Mouse (Mus musculus) forebrain, embryonic 16.5 days (tissue): ENCODE data around the gene 2310039H08Rik. TPM values are rescaled to one million over a fixed set of nuclear protein-coding genes. Genes with fewer than 3 reads are reported as not detected.

Experiments used
- ATAC-seq: fragments of 200-750 bp; cut with Nextera tagmentation; 2 replicates; pipeline ENCODE4 v1.8.0; 2017; ENCODE audit warnings: mild to moderate bottlenecking, moderate library complexity
- H3K27ac ChIP-seq: fragments of 300-500 bp; sonication (generic); 2 replicates; pipeline ENCODE4 v1.5.1; 2014; ENCODE audit warnings: low read length, control low read depth
- H3K27me3 ChIP-seq: fragments of 300-500 bp; sonication (generic); replicated peaks from 2 replicates; pipeline ENCODE4 v1.6.1; 2014; ENCODE audit warnings: low read length; ENCODE audit not compliant: control insufficient read depth, insufficient read depth
- H3K36me3 ChIP-seq: fragments of 300-500 bp; sonication (generic); 2 replicates; pipeline ENCODE4 v1.6.1; 2014; ENCODE audit not compliant: control insufficient read depth, insufficient read depth
- H3K4me1 ChIP-seq: fragments of 300-500 bp; sonication (generic); replicated peaks from 2 replicates; pipeline ENCODE4 v1.6.1; 2014; ENCODE audit warnings: low read length; ENCODE audit not compliant: control insufficient read depth, insufficient read depth
- H3K4me2 ChIP-seq: fragments of 300-500 bp; sonication (generic); 2 replicates; pipeline ENCODE4 v1.6.1; 2014; ENCODE audit warnings: mild to moderate bottlenecking, low read length, control low read depth
- H3K4me3 ChIP-seq: fragments of 300-500 bp; sonication (generic); replicated peaks from 2 replicates; pipeline ENCODE4 v1.5.1; 2014; ENCODE audit warnings: mild to moderate bottlenecking, low read length, control low read depth
- H3K9ac ChIP-seq: fragments of 300-500 bp; sonication (generic); replicated peaks from 2 replicates; pipeline ENCODE4 v1.6.1; 2014; ENCODE audit warnings: low read depth, low read length, control low read depth
- H3K9me3 ChIP-seq: fragments of 300-500 bp; sonication (generic); 2 replicates; pipeline ENCODE4 v1.6.1; 2016; ENCODE audit warnings: low read length; ENCODE audit not compliant: control insufficient read depth
- WGBS: fragments of 180-500 bp; shearing (Covaris S2); extraction: QIAGEN DNeasy Blood & Tissue Kit; methylation state at CpG from one replicate; pipeline ENCODE4 v1.1.7; 2014; 5-methylcytosine and 5-hydroxymethylcytosine counted together
- polyA plus RNA-seq: library from polyadenylated mRNA; unstranded; fragments of >200 nt; fragmentation: Nextera tagmentation; extraction: Ambion mirVana; gene quantifications from 2 replicates; pipeline ENCODE4 v1.2.1, GENCODE M21; 2015

Gene 2310039H08Rik
- polyA plus RNA-seq, 1 experiment from 2014 or later, result 56.0 TPM

- Histone ChIP-seq H3K4me2 (peak overlapping the region; percentile 95), H3K9ac (peak overlapping the region; percentile 86), H3K27ac (peak overlapping the region; percentile 79), H3K27me3 (no peaks in the 10 kb centered on the region), H3K36me3 (peaks cover 11% of the 10 kb centered on the region; the same call in 1 of the 2 replicates), H3K4me3 (peak overlapping the region; percentile 91), H3K4me1 (peaks cover 21% of the 10 kb centered on the region), H3K9me3 (no peaks in the 10 kb centered on the region)
- 6% methylated on average over 5 of the region's 5 CpGs for WGBS
- peak; percentile 52 for ATAC-seq
Observed at GRCm38 (mm10) chr17:46772038-46772403, 414 bp upstream of the 2310039H08Rik start.

DNA sequence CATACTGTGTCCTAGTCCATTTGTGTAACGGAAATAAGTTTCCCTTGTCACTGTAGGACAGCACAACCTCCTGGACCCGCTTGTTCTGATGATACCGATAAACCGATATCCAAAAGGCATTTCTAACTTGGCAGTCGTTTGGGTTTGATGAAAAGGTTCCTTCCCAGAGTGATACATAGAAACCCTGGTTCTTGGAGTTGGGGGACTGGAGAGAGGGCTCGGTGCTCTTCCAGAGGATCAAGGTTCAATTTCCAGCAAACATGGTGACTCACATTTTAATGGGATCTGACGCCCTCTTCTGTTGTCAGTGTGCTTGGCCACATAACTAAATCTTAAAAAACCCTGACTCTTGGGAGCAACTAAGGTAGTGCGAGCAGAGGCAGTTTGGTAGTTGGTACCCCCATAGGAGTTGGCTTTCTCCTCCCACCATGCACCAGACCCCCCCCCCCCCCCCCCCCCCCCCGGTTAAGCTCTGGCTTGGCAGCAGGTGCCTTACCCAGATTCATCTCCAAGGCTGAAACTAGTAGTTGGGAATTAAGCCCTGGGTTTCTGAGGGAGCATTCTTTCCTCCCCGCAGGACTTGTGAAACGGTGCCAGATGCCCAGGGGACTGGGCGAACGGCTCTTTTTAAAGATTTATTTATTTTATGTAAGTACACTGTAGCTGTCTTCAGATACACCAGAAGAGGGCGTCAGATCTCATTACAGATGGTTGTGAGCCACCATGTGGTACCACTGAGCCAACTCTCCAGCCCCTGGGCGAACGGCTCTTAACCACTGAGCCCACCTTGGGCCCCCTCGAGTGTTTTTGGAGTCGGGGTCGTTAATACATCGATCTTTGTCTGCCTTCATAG lies 1.1 kb downstream of the 2310039H08Rik start:
- Histone ChIP-seq H3K36me3 (peaks cover 19% of the 10 kb centered on the region), H3K27me3 (no peaks in the 10 kb centered on the region), H3K4me3 (peak overlapping the region; percentile 91), H3K4me1 (peaks cover 21% of the 10 kb centered on the region), H3K9me3 (no peaks in the 10 kb centered on the region), H3K9ac (peak overlapping the region; percentile 86), H3K27ac (peak overlapping the region; percentile 79; the same call in 1 of the 2 replicates), H3K4me2 (peak overlapping the region; percentile 95)
- no peak for ATAC-seq
- WGBS, result 5% methylated on average over 19 of the region's 20 CpGs

GRCm38 (mm10) chr17:46774131-46774472 lies 1.7 kb downstream of the 2310039H08Rik start:
- Histone ChIP-seq H3K4me3 (no peak overlapping the region), H3K4me2 (no peak overlapping the region)
- 41% methylated on average over 2 of the region's 2 CpGs for WGBS

GRCm38 (mm10) chr17:46775070-46775469 lies 2.6 kb downstream of the 2310039H08Rik start:
- Histone ChIP-seq H3K4me2 (no peak overlapping the region), H3K36me3 (peaks cover 31% of the 10 kb centered on the region), H3K4me1 (peaks cover 21% of the 10 kb centered on the region), H3K9me3 (no peaks in the 10 kb centered on the region), H3K9ac (no peak overlapping the region), H3K27me3 (no peaks in the 10 kb centered on the region), H3K4me3 (no peak overlapping the region), H3K27ac (no peak overlapping the region)
- no peak for ATAC-seq
- WGBS, result 94% methylated on average over 9 of the region's 9 CpGs

More at GRCm38 (mm10) chr17:46774131-46774472, 1.7 kb downstream of the 2310039H08Rik start:
- H3K4me1 ChIP-seq, result peaks cover 21% of the 10 kb centered on the region
- H3K27ac ChIP-seq, result no peak overlapping the region
- H3K9me3 ChIP-seq, result no peaks in the 10 kb centered on the region
- no peaks in the 10 kb centered on the region for H3K27me3 ChIP-seq
- ATAC-seq, result no peak
- H3K9ac ChIP-seq, result no peak overlapping the region
- peaks cover 24% of the 10 kb centered on the region for H3K36me3 ChIP-seq

GRCm38 (mm10) chr17:46776087-46776486 lies 3.7 kb downstream of the 2310039H08Rik start:
- Histone ChIP-seq H3K4me2 (no peak overlapping the region), H3K4me3 (no peak overlapping the region), H3K36me3 (peaks cover 33% of the 10 kb centered on the region), H3K4me1 (peaks cover 23% of the 10 kb centered on the region), H3K27ac (no peak overlapping the region), H3K27me3 (no peaks in the 10 kb centered on the region), H3K9ac (no peak overlapping the region), H3K9me3 (no peaks in the 10 kb centered on the region)
- ATAC-seq, result no peak
- 87% methylated on average over 3 of the region's 3 CpGs for WGBS

DNA sequence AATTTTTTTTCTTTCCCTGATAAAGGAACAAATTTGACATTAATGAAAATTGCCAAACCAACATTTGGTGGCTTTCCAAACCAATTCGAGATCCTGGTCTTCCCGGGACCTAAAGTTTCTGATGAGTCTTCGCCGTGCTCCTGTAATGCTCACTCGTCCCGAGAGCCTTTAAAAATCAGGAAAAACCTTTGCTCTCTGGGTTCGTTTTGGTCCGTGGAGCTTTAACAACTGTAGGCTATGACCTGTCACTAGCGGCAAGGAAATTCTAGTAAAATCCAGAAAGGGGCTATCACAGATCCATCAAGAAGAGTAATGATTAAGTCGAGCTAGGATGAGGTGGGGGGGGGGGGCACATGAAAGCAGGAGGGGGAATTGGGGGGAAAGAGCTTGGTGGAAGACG lies 9.4 kb downstream of the 2310039H08Rik start:
- no peak for ATAC-seq
- peak overlapping the region; percentile 76 for H3K4me3 ChIP-seq
- H3K27me3 ChIP-seq, result no peaks in the 10 kb centered on the region
- peak overlapping the region; percentile 80 for H3K9ac ChIP-seq
- H3K4me2 ChIP-seq, result peak overlapping the region; percentile 60
- H3K4me1 ChIP-seq, result peaks cover 9% of the 10 kb centered on the region
- WGBS, result 2% methylated on average over 11 of the region's 11 CpGs
- H3K36me3 ChIP-seq, result peaks cover 22% of the 10 kb centered on the region
- H3K9me3 ChIP-seq, result no peaks in the 10 kb centered on the region
- peak overlapping the region; percentile 94 for H3K27ac ChIP-seq

DNA sequence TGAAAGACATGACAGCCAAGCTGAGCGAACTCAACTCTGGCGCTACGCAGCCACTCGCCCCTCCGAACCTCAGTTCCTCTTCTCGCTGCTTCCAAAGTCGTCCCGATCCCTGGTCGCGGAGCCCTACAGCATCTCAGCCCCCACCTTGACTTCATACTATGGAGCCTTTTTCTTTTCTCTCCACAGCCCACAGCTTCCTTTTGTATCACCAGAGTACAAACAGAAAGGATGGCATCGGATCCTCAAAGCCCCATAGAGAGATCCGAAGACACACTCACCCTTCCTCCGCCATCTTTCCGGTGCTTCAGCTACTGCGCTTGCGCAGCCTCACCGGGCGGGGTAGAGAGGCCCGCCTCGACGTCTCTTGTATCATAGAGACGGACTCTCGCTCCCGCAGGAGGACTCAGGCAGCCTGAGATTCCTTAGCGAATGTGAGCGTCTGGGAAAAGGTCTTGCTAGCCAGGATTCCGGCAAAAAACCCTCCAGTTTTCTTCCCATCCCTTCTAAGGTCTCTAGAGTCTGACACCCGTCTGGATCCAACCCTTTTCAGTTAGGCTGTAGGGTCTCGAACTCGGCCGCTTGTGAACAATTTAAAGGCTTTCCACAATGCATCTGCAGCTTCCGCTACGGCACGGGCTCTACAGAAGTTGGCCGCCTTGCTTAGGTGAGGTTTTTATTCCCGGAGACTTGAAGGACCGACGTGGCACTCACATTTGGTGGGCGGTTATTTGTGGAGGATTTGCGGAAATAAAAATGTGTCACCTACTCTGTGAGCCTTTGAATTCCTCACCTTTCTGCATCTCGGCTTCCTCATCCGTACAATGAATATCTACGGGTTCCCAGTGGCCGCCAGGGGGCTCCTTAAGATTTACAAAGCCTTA lies 10.1 kb downstream of the 2310039H08Rik start, which contains the start of gene Rpl7l1:
Rpl7l1 (minus strand) TSS at position 332 of the 881 bp plus-strand sequence.
- Histone ChIP-seq H3K36me3 (peaks cover 18% of the 10 kb centered on the region), H3K4me2 (peak within 1 kb of the TSS; percentile 60), H3K27ac (peak within 1 kb of the TSS; percentile 94), H3K4me3 (peak within 1 kb of the TSS; percentile 76), H3K4me1 (peaks cover 9% of the 10 kb centered on the region), H3K9me3 (no peaks in the 10 kb centered on the region), H3K9ac (peak within 1 kb of the TSS; percentile 80), H3K27me3 (no peaks in the 10 kb centered on the region)
- ATAC-seq, result peak; percentile 98
- WGBS, result under 1% methylated on average over 44 of the region's 44 CpGs

GRCm38 (mm10) chr17:46783222-46783565 lies 10.8 kb downstream of the 2310039H08Rik start:
- Histone ChIP-seq H3K9ac (no peak overlapping the region), H3K27ac (peak overlapping the region; percentile 94; the same call in 1 of the 2 replicates)

GRCm38 (mm10) chr17:46786952-46787351 lies 14.5 kb downstream of the 2310039H08Rik start:
- ATAC-seq, result no peak
- Histone ChIP-seq H3K9me3 (no peaks in the 10 kb centered on the region), H3K4me3 (no peak overlapping the region), H3K36me3 (no peaks in the 10 kb centered on the region), H3K4me1 (no peaks in the 10 kb centered on the region), H3K4me2 (no peak overlapping the region), H3K27me3 (no peaks in the 10 kb centered on the region), H3K27ac (no peak overlapping the region), H3K9ac (no peak overlapping the region)
- 94% methylated on average over 5 of the region's 5 CpGs for WGBS

More at GRCm38 (mm10) chr17:46783222-46783565, 10.8 kb downstream of the 2310039H08Rik start:
- Histone ChIP-seq H3K4me3 (peak overlapping the region; percentile 76), H3K4me1 (peaks cover 9% of the 10 kb centered on the region), H3K4me2 (peak overlapping the region; percentile 60), H3K9me3 (no peaks in the 10 kb centered on the region), H3K27me3 (no peaks in the 10 kb centered on the region), H3K36me3 (peaks cover 14% of the 10 kb centered on the region)
- 73% methylated on average over 2 of the region's 2 CpGs for WGBS
- no peak; the same call in 1 of the 2 replicates for ATAC-seq
